Mouse (Mus musculus) G1E (cell line): ENCODE measurements at regions not wholly inside any gene's neighbourhood (a gene's known extent, or its start where the extent isn't known, plus 50 kb on each side); places are given as distances from the start of the nearest gene placed in this dataset.

Source experiments
- ATAC-seq: 2 replicates; pipeline ENCODE4 v1.8.0; 2016; ENCODE audit warnings: mild to moderate bottlenecking; ENCODE audit not compliant: insufficient number of reproducible peaks, poor library complexity, low FRiP score, severe bottlenecking; ENCODE audit errors: extremely low read depth
- DNase-seq: peaks from one replicate; pipeline ENCODE4 v3.0.0; 2012; ENCODE audit warnings: low spot score
- H3K27me3 ChIP-seq: 2 replicates; pipeline ENCODE4 v1.6.1; 2012; ENCODE audit warnings: mild to moderate bottlenecking, low read length, inconsistent platforms; ENCODE audit not compliant: insufficient read depth
- H3K36me3 ChIP-seq: replicated peaks from 2 replicates; pipeline ENCODE3; 2012; ENCODE audit warnings: mild to moderate bottlenecking, inconsistent platforms
- H3K4me1 ChIP-seq: 2 replicates; pipeline ENCODE4 v1.6.1; 2012; ENCODE audit warnings: low read depth, low read length, inconsistent platforms, mixed read lengths; ENCODE audit not compliant: insufficient read depth
- H3K4me3 ChIP-seq: 2 replicates; pipeline ENCODE4 v1.5.1; 2012; ENCODE audit warnings: low read depth, mild to moderate bottlenecking, inconsistent platforms, low read length, moderate library complexity, mixed read lengths
- H3K9me3 ChIP-seq: replicated peaks from 2 replicates; pipeline ENCODE4 v1.6.1; 2012; ENCODE audit warnings: inconsistent platforms
- CTCF ChIP-seq: IDR thresholded peaks from 2 replicates; pipeline ENCODE4 v1.5.1; 2012; ENCODE audit warnings: low read depth, low read length, inconsistent platforms, mixed read lengths
- GATA1 ChIP-seq: IDR thresholded peaks from 2 replicates; pipeline ENCODE4 v1.6.1; 2012; ENCODE audit warnings: borderline replicate concordance, low read length, inconsistent platforms, mixed read lengths
- GATA2 ChIP-seq: IDR thresholded peaks from 2 replicates; pipeline ENCODE4 v1.6.1; 2012; ENCODE audit warnings: low read depth, low read length, inconsistent platforms, borderline replicate concordance
- POLR2AphosphoS5 ChIP-seq: IDR thresholded peaks from 2 replicates; pipeline ENCODE4 v1.6.1; 2012; ENCODE audit warnings: low read depth, low read length, inconsistent platforms; ENCODE audit not compliant: insufficient replicate concordance
- TAL1 ChIP-seq: conservative IDR thresholded peaks from 2 replicates; pipeline ENCODE4 v1.6.1; 2012; ENCODE audit warnings: low read depth, low read length, inconsistent platforms, mixed read lengths

- TF ChIP-seq GATA2 (no peak), CTCF (no peak), TAL1 (no peak), GATA1 (no peak), POLR2AphosphoS5 (no peak)
- ATAC-seq: no peak
- H3K27me3 ChIP-seq: no peaks in the 10 kb centered on the region
These were observed 1284.6 kb upstream of the Cited2 start for GRCm38 (mm10) chr10:16438414-16438813.

GRCm38 (mm10) chr10:16440932-16441640 lies 1281.9 kb upstream of the Cited2 start:
- Histone ChIP-seq H3K4me3 (no peak overlapping the region), H3K4me1 (no peaks in the 10 kb centered on the region; the same call in 1 of the 2 replicates), H3K36me3 (no peaks in the 10 kb centered on the region), H3K27me3 (no peaks in the 10 kb centered on the region), H3K9me3 (no peaks in the 10 kb centered on the region)
- DNase-seq (no peak), ATAC-seq (no peak)
- no peak for TF ChIP-seq CTCF

More at GRCm38 (mm10) chr10:16438414-16438813, 1284.6 kb upstream of the Cited2 start:
- Histone ChIP-seq H3K4me3 (no peak overlapping the region), H3K4me1 (no peaks in the 10 kb centered on the region; the same call in 1 of the 2 replicates), H3K36me3 (no peaks in the 10 kb centered on the region), H3K9me3 (no peaks in the 10 kb centered on the region)
- no peak for DNase-seq

- Histone ChIP-seq H3K4me1 (no peaks in the 10 kb centered on the region; the same call in 1 of the 2 replicates), H3K9me3 (no peaks in the 10 kb centered on the region), H3K27me3 (no peaks in the 10 kb centered on the region), H3K36me3 (no peaks in the 10 kb centered on the region), H3K4me3 (no peak overlapping the region)
- ATAC-seq (no peak), DNase-seq (no peak)
- TF ChIP-seq CTCF (no peak), TAL1 (no peak)
These were observed 1281.4 kb upstream of the Cited2 start for GRCm38 (mm10) chr10:16441661-16442072.

- DNase-seq: no peak
- H3K4me1 ChIP-seq: peaks cover 5% of the 10 kb centered on the region
- H3K27me3 ChIP-seq: no peaks in the 10 kb centered on the region
- H3K4me3 ChIP-seq: no peak overlapping the region
- H3K9me3 ChIP-seq: no peaks in the 10 kb centered on the region
- ATAC-seq: no peak
- TF ChIP-seq TAL1: no peak
- TF ChIP-seq CTCF: no peak
- no peaks in the 10 kb centered on the region for H3K36me3 ChIP-seq
These were observed 1279.1 kb upstream of the Cited2 start for GRCm38 (mm10) chr10:16443901-16444300.

GRCm38 (mm10) chr10:16467935-16468334 lies 1255.1 kb upstream of the Cited2 start:
- DNase-seq: no peak
- H3K4me3 ChIP-seq: no peak overlapping the region
- no peaks in the 10 kb centered on the region; the same call in 1 of the 2 replicates for H3K27me3 ChIP-seq
- H3K9me3 ChIP-seq: no peaks in the 10 kb centered on the region
- no peaks in the 10 kb centered on the region for H3K36me3 ChIP-seq
- no peak for TF ChIP-seq GATA1
- no peak for TF ChIP-seq POLR2AphosphoS5
- no peak for TF ChIP-seq CTCF
- TF ChIP-seq TAL1: no peak
- no peak for TF ChIP-seq GATA2
- H3K4me1 ChIP-seq: no peaks in the 10 kb centered on the region
- ATAC-seq: no peak

- TF ChIP-seq TAL1 (no peak), GATA2 (no peak), CTCF (no peak), GATA1 (no peak), POLR2AphosphoS5 (no peak)
- H3K27me3 ChIP-seq: no peaks in the 10 kb centered on the region; the same call in 1 of the 2 replicates
- no peaks in the 10 kb centered on the region for H3K36me3 ChIP-seq
- H3K9me3 ChIP-seq: no peaks in the 10 kb centered on the region
- peaks cover 6% of the 10 kb centered on the region for H3K4me1 ChIP-seq
- ATAC-seq: no peak
- no peak for DNase-seq
- no peak overlapping the region for H3K4me3 ChIP-seq
These were observed 1253.3 kb upstream of the Cited2 start for GRCm38 (mm10) chr10:16469711-16470110.
